Mouse (Mus musculus) layer of hippocampus, postnatal 14 days (tissue): ENCODE results near the gene Fat2. TPM values are rescaled to one million over a fixed set of nuclear protein-coding genes. Genes with fewer than 3 reads are reported as not detected.

Experiments used
- DNase-seq, 2 experiments: peaks; one replicate each; pipeline ENCODE4 v3.0.0; 2021 to 2022; ENCODE audit warnings: low spot score in 2 of 2, mixed read lengths in 1 of 2
- total RNA-seq, 2 experiments: library from RNA; stranded (reverse); gene quantifications; 2 replicates each; pipeline ENCODE4 v1.2.3; 2021

Fat2 gene
- total RNA-seq, 2 experiments from 2014 or later, result 0.43 to 0.74 TPM

DNA sequence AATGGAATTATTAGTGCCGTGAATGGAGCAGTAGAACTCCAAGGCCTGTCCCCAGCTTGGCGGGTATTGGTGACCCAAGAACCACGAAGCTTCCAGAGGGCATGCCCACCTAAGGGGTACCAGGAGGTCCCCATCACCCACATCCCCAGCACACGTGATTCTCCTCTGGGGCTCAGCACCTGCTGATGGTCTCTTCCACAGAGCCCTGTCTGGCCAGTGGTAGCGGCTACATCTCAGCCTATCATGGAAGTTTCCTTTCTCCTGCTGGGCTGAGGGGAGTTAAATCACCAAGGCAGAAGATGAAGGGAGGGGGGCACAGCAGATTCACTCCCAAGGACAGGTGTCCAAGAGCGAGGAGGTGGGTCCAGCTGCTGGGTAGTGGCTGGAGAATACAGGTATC is 2.3 kb downstream of the Fat2 start:
- DNase-seq, result no peak

- no peak for DNase-seq
Measured at GRCm38 (mm10) chr11:55329868-55330772, 6.2 kb downstream of the Fat2 start.

DNA sequence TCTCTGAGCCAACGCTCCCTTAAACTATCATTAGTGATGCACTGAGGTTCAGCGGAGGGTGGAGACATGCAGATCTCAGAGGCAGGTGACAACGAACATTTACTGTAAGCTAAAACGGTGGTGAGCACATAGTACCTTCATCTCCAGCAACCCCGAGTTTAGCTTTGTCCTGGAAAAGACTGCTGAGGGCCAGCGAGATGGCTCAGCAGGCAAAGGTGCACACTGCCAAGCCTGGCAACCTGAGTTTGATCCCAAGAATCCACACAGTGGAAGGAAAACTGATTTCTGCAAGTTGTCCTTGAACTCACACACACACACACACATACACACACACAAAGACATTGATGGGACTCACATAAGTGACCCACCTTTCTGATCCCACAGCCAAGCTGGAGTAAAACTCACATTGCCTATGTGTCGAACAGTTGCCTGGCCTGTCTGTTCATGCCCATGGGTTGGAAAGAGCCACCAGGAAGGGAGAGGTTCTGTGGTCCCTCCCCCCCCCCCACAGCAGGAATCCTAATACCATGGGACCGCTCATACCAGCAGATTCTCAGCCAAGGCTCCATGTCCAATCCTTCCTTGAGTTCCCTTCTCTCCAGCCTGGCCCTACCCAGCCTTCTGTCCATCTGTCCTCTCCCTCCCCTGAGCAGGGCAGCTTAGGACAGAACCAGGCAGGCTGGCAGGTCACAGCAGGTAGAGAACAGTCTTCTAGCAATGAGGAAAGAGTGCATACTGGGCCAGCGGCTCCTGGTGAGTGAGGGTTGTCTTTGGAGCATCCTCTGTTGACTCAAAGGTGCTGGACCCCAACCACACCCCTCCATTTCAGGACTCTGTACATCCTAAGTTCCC is 8.6 kb downstream of the Fat2 start:
- DNase-seq, result no peak

GRCm38 (mm10) chr11:55327111-55327510 is 9.3 kb downstream of the Fat2 start:
- no peak for DNase-seq

DNA sequence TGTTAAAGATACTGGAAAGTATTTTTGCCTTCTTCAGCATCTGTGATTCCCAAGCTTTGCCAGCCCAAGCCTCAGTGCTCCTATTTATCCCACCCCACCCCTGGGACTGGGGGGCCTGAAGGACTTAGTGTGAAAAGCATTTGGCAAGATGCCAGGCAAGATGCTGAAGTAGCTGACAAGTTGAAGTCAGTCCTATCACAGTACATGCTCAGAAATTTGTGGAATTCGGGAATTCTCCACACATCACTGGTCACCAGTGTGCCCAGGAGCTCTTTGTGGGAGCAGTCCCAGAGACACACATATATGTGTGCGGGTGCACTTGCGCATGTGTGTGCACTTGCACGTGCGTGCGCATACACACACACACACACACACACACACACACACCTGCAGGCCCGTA is 10.2 kb downstream of the Fat2 start:
- no peak for DNase-seq

DNA sequence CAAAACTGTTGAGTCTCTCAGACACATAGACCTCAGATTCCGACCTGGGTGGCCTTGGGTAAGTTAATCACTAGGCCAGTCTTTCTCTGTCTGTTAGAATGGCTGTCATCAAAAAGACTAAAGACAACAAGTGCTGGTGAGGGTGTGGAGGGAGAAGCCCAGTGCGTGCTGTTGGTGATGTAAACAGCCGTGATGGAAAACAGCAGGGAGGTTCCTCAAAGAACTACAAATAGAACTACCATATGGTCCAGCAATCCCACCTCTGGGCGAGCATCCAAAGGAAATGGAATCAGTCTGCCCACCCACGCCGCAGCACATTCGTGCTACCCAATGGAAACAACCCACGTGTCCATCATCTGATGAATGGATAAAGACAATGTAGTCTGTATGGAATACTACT is 12.5 kb downstream of the Fat2 start:
- peak; percentile 53 to 78 for DNase-seq

DNA sequence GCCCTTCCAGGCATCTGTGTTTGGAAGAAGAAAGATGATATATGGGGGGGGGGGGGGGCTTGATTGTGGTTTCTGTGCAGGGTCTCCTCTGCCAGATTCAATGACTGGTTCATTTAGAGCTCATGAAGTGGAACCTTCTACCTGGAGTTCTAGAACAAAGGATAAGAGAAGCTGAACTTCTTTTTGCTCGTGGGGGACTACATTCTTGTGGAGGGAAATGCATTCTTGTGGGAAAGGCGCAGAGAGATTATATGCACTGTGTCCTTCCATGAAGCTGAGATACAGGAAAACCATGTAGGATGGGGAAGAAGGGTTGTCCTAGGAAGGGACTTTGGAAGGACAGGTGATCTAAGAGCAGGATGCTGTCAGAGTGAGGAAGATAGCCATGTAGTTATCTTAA is 15.4 kb downstream of the Fat2 start:
- DNase-seq, result no peak

DNA sequence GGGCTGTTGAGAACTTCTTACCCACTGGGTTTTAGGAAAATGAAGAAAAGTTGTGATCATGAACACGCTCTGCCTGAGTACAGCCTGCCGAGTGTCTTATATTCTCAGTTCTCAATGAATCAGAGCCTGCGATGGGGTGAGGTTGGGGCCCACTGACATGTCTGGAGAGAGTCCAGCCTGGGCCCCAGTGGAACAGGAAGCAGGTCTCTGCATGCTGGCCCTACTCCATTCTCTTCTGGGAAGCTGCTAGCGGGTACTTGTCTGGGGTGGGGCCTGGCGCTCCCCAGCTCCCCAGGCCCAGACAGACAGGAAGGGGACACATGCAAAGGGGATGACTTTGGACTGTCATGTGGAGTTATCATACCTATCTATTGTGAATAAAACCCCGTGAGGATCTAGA is 20.4 kb downstream of the Fat2 start:
- DNase-seq, result no peak

DNA sequence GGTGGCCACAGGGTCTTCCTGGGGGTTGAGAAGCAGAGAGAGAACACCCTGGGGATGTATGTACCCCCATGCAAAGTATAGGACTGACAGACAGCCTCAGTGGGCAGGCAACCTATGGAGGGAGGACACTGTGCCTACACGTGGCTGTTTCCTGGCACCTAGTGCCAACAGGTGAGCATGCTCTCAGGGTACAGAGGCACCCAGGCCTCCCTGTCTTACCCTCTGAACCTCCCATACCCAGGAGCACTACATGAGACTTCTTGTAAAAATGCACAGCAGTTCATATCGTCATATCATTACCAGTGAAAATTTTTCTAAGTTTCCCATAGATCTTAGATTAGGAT is 21.7 kb downstream of the Fat2 start:
- no peak for DNase-seq

- DNase-seq, result no peak
Measured at GRCm38 (mm10) chr11:55313768-55314703, 22.3 kb downstream of the Fat2 start.

- no peak for DNase-seq
Measured at GRCm38 (mm10) chr11:55302350-55302749, 34.0 kb downstream of the Fat2 start.

DNA sequence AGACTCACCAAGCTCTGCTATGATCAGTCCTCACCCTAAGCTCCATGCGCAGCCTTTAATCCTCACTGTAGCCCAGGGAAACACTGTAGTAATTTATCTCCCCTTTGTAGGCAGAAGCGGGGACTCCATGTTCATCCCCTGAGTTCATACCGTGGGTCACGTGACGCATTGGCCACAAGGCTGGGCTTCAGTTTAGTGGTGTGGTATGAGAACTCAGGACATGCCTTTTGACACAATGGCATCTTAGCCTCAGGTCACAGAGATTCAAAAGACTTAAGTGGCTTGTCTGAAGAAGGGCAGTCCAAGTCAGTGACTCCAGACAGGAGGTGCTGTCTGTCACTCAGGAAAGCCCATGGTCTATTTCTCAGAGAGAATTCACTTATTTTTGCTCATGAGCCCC is 43.2 kb downstream of the Fat2 start:
- DNase-seq, result no peak

- DNase-seq, result no peak
Measured at GRCm38 (mm10) chr11:55291901-55292300, 44.5 kb downstream of the Fat2 start.

DNA sequence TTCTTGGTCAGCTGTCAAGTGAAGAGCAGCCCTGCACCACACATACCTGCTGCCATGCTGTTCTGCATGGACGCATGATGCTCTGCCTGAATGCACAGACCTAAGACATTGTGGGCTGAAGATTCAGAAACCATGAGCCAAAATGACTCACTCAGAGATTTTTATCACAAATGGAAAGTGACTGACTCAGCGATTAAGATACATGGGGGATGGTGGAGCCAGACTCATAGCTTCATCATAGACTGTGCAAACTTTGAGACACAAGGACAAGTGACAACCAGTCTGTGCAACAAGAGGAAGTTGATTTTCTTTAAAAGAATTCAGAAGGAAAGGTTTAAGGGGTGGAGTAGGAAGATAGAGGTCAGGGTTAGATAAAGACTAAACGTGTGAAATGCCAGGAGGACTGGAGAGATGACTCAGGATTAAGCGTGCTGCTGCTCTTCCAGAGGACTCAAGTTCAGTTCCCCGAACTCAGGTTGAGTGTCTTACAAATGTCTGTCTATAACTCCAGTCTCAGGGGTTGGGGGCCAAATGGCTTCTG is 46.4 kb downstream of the Fat2 start:
- DNase-seq, result no peak

GRCm38 (mm10) chr11:55274756-55275155 is 61.6 kb downstream of the Fat2 start:
- DNase-seq, result no peak

DNA sequence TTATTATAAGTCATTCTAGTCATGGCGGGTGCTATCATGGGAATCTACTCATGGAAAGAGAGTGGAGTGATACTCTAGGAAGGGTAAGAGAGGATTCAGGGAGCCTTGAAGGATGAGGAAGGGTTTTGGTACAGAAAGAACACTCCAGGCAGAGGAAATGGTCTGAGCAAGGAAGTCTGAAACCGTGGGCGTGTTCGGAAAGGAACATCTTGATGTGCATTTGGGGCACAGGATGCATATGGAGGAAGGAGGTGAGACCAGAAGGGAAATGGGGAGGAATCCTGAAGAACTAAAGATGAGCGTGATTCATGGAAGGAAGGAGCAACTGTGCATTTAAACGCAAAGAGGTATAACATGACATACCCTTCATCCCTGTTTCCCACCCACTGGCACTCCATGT is 67.8 kb downstream of the Fat2 start:
- DNase-seq, result no peak

- peak; percentile 50 to 73 for DNase-seq
Measured at GRCm38 (mm10) chr11:55265647-55266046, 70.7 kb downstream of the Fat2 start.

DNA sequence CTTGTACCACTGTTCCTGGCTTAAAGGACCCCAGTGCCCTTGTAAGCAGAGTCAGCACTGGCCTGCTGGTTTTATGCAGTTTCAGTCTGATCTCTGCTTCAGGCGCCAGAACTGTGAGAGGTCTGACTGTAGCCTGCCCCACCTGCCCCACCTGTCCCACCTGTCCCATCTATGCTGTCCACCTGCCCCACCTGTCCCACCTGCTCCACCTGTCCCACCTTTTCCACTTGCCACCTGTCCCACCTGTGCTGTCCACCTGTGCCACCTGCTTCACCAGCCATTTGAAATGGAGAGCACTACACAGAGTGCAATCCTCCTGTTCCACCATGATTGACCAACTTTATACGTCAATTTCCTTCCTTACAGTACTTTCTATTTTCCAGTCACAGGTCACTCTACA is 72.0 kb downstream of the Fat2 start:
- no peak for DNase-seq

GRCm38 (mm10) chr11:55262000-55262399 is 74.4 kb downstream of the Fat2 start:
- DNase-seq, result peak; percentile 41 to 56

DNA sequence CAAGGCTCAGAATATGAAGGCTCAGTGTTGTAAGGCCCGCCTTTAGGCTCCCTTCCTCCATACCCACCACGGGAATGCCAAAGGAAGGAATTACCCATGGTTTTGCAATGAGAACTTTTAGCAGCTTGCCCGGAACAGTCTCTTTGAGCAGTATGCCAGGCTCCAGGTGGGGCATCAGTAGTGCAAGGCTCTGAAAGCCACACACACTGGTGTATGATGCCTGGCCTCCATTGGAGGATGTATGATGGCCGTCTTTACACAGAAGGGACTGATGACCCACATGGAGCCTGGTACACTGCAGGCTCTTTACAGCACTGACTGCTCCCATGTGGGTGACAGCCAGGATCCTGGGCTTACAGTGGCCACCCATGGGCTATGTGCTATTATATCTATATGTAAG is 75.3 kb downstream of the Fat2 start:
- no peak for DNase-seq

GRCm38 (mm10) chr11:55253391-55253790 is 83.0 kb downstream of the Fat2 start:
- no peak for DNase-seq
